Mouse (Mus musculus) CD4-positive helper T cell, adult 2 months (primary cell): ENCODE measurements around the gene Sowahb.

Source experiments
- DNase-seq: peaks from one replicate; pipeline ENCODE4 v3.0.0-alpha.2; 2012; ENCODE audit warnings: low read depth, missing footprints, low spot score

The Sowahb gene

GRCm38 (mm10) chr5:93044584-93045370 lies at the start of gene Sowahb:
Gene Sowahb (minus strand): TSS chr5:93045022.
- DNase-seq = peak; percentile 12

GRCm38 (mm10) chr5:93093638-93094527 lies 49.1 kb upstream of the Sowahb start:
- peak; percentile 47 for DNase-seq

GRCm38 (mm10) chr5:93092857-93093622 lies 48.2 kb upstream of the Sowahb start, which contains the start of gene Sept11:
Gene Sept11 (plus strand): TSS chr5:93093437.
- DNase-seq = peak; percentile 92

GRCm38 (mm10) chr5:93092147-93092781 lies 47.4 kb upstream of the Sowahb start:
- peak; percentile 45 for DNase-seq

GRCm38 (mm10) chr5:93091266-93091665 lies 46.4 kb upstream of the Sowahb start:
- DNase-seq = no peak

GRCm38 (mm10) chr5:93085900-93086299 lies 41.1 kb upstream of the Sowahb start:
- no peak for DNase-seq

GRCm38 (mm10) chr5:93085015-93085598 lies 40.3 kb upstream of the Sowahb start:
- DNase-seq = no peak

- DNase-seq = no peak
Measured at GRCm38 (mm10) chr5:93079596-93079995, 34.8 kb upstream of the Sowahb start.

GRCm38 (mm10) chr5:93077661-93078323 lies 33.0 kb upstream of the Sowahb start:
- DNase-seq = no peak

- DNase-seq = no peak
Measured at GRCm38 (mm10) chr5:93060865-93061264, 16.0 kb upstream of the Sowahb start.

- DNase-seq = peak; percentile 13
Measured at GRCm38 (mm10) chr5:93053606-93054397, 9.0 kb upstream of the Sowahb start.

- no peak for DNase-seq
Measured at GRCm38 (mm10) chr5:93051951-93052350, 7.1 kb upstream of the Sowahb start.

- no peak for DNase-seq
Measured at GRCm38 (mm10) chr5:93051041-93051440, 6.2 kb upstream of the Sowahb start.

GRCm38 (mm10) chr5:93049971-93050370 lies 5.1 kb upstream of the Sowahb start:
- DNase-seq = no peak

GRCm38 (mm10) chr5:93048481-93049240 lies 3.8 kb upstream of the Sowahb start:
- no peak for DNase-seq

GRCm38 (mm10) chr5:93046306-93046845 lies 1.6 kb upstream of the Sowahb start:
- DNase-seq = no peak

GRCm38 (mm10) chr5:93045371-93045714 lies 521 bp upstream of the Sowahb start:
- DNase-seq = no peak
